Comparison of ENCODE assay signal across 23 mouse cellular contexts in genomic region chr5:119709826-119710559, GRCm38 (mm10). TPM values are rescaled to one million over a fixed set of nuclear protein-coding genes. Genes with fewer than 3 reads are reported as not detected.
DNase-seq lines count a peak whose midpoint lies in the region; ATAC-seq and TF ChIP-seq lines count a peak whose summit lies in the region.
"Had no signal": no experiment of that assay in that cellular context is flagged by ENCODE, and none has a peak within 500 bp of the region (broad histone marks: within the 10 kb centered on the region; RNA-seq: fewer than 3 reads in every experiment).

No protein-coding gene starts in this region.

- H3K27me3 ChIP-seq in hindbrain, embryonic 15.5 days = peaks cover 75% of the 10 kb centered on the region
- H3K27me3 ChIP-seq in hindbrain, embryonic 14.5 days (ENCODE audit: control insufficient read depth, insufficient read depth, low read length) = peaks cover 83% of the 10 kb centered on the region
- H3K27me3 ChIP-seq in midbrain, postnatal 0 days (ENCODE audit: insufficient read depth, low read length) = peaks cover 40% of the 10 kb centered on the region
- peaks cover 94% of the 10 kb centered on the region for H3K27me3 ChIP-seq in midbrain, embryonic 10.5 days (ENCODE audit: low read depth, poor library complexity, severe bottlenecking)
- H3K27me3 ChIP-seq in stomach, postnatal 0 days (ENCODE audit: control insufficient read depth, insufficient read depth, low read length) = no peaks in the 10 kb centered on the region; the same call in 1 of the 2 replicates

- TF ChIP-seq CTCF in midbrain, postnatal 0 days (IDR thresholded peaks at IDR 0.05) = no peak
- TF ChIP-seq CTCF in stomach, postnatal 0 days (IDR thresholded peaks at IDR 0.05; ENCODE audit: low read depth) = no peak

- peak overlapping the region; percentile 28; the same call in 1 of the 2 replicates for H3K4me2 ChIP-seq in hindbrain, embryonic 15.5 days
- no peak overlapping the region for H3K4me2 ChIP-seq in hindbrain, embryonic 14.5 days (replicated peaks)
- peak overlapping the region; percentile 10; the same call in 1 of the 2 replicates for H3K4me2 ChIP-seq in midbrain, postnatal 0 days (ENCODE audit: low read depth, low read length, poor library complexity, severe bottlenecking)
- no peak overlapping the region for H3K4me2 ChIP-seq in stomach, postnatal 0 days (replicated peaks; ENCODE audit: low read depth)
- H3K4me2 ChIP-seq: embryonic facial prominence, embryonic 12.5 days; heart, embryonic 15.5 days; liver, embryonic 13.5 days; midbrain, embryonic 13.5 days had no signal

- H3K4me1 ChIP-seq in hindbrain, embryonic 15.5 days (replicated peaks) = peaks cover 6% of the 10 kb centered on the region; the same call in 1 of the 2 replicates
- H3K4me1 ChIP-seq in hindbrain, embryonic 14.5 days (replicated peaks; ENCODE audit: control insufficient read depth, insufficient read depth, low read length) = no peaks in the 10 kb centered on the region
- no peaks in the 10 kb centered on the region for H3K4me1 ChIP-seq in midbrain, postnatal 0 days (ENCODE audit: insufficient read depth, low read length)
- peaks cover 16% of the 10 kb centered on the region for H3K4me1 ChIP-seq in midbrain, embryonic 10.5 days
- no peaks in the 10 kb centered on the region for H3K4me1 ChIP-seq in stomach, postnatal 0 days (replicated peaks; ENCODE audit: control insufficient read depth, insufficient read depth)
- H3K4me1 ChIP-seq: liver, embryonic 13.5 days had no signal

- no peak overlapping the region for H3K27ac ChIP-seq in hindbrain, embryonic 15.5 days (replicated peaks)
- no peak overlapping the region for H3K27ac ChIP-seq in hindbrain, embryonic 14.5 days
- no peak overlapping the region for H3K27ac ChIP-seq in midbrain, postnatal 0 days (ENCODE audit: low read depth, low read length)
- no peak overlapping the region for H3K27ac ChIP-seq in midbrain, embryonic 10.5 days (replicated peaks)
- H3K27ac ChIP-seq in stomach, postnatal 0 days (replicated peaks) = no peak overlapping the region
- H3K27ac ChIP-seq: embryonic facial prominence, embryonic 12.5 days; heart, adult 2 months; heart, embryonic 15.5 days; left cerebral cortex, adult 2 months; liver, embryonic 13.5 days; midbrain, embryonic 13.5 days had no signal

- WGBS in hindbrain, embryonic 15.5 days = 7% methylated on average over 18 of the region's 18 CpGs
- WGBS in hindbrain, embryonic 14.5 days = 8% methylated on average over 18 of the region's 18 CpGs
- 8% methylated on average over 18 of the region's 18 CpGs for WGBS in midbrain, postnatal 0 days
- WGBS in midbrain, embryonic 10.5 days = 9% methylated on average over 18 of the region's 18 CpGs
- 19% methylated on average over 18 of the region's 18 CpGs for WGBS in stomach, postnatal 0 days

- DNase-seq in hindbrain, embryonic 14.5 days (ENCODE audit: low spot score) = no peak
- no peak for DNase-seq in midbrain, postnatal 0 days (ENCODE audit: low spot score)
- no peak for DNase-seq in midbrain, embryonic 10.5 days (ENCODE audit: low spot score)
- peak; percentile 98 for DNase-seq in R1 (ENCODE audit: low read depth, low spot score)
- peak; percentile 26 for DNase-seq in stomach, postnatal 0 days (ENCODE audit: low spot score)
- no peak for DNase-seq in B cell, adult 2 months
- DNase-seq: adrenal gland, postnatal 36 days; cerebellum, adult 11 months; gastrocnemius, postnatal 25 days; heart, adult 2 months; kidney, adult 8-10 months; kidney, postnatal 10 days; liver, embryonic 13.5 days; lung, adult 2 months; lung, postnatal 14 days had no signal

- H3K9me3 ChIP-seq in hindbrain, embryonic 15.5 days = no peaks in the 10 kb centered on the region
- H3K9me3 ChIP-seq in hindbrain, embryonic 14.5 days (ENCODE audit: control insufficient read depth, low read length) = no peaks in the 10 kb centered on the region
- H3K9me3 ChIP-seq in midbrain, postnatal 0 days (ENCODE audit: low read length) = no peaks in the 10 kb centered on the region
- peaks cover 6% of the 10 kb centered on the region; the same call in 1 of the 2 replicates for H3K9me3 ChIP-seq in midbrain, embryonic 10.5 days (replicated peaks)
- no peaks in the 10 kb centered on the region for H3K9me3 ChIP-seq in stomach, postnatal 0 days (ENCODE audit: control insufficient read depth, low read length)
- H3K9me3 ChIP-seq: embryonic facial prominence, embryonic 12.5 days; heart, embryonic 15.5 days; liver, embryonic 13.5 days; midbrain, embryonic 13.5 days had no signal

- H3K4me3 ChIP-seq in hindbrain, embryonic 15.5 days = peak overlapping the region; percentile 15; the same call in 1 of the 2 replicates
- no peak overlapping the region for H3K4me3 ChIP-seq in hindbrain, embryonic 14.5 days (replicated peaks; ENCODE audit: low read length)
- peak overlapping the region; percentile 2; the same call in 1 of the 2 replicates for H3K4me3 ChIP-seq in midbrain, postnatal 0 days (ENCODE audit: low read depth, low read length)
- H3K4me3 ChIP-seq in midbrain, embryonic 10.5 days = no peak overlapping the region
- no peak overlapping the region for H3K4me3 ChIP-seq in stomach, postnatal 0 days (ENCODE audit: low read depth, low read length)
- H3K4me3 ChIP-seq: embryonic facial prominence, embryonic 12.5 days; heart, adult 2 months; heart, embryonic 15.5 days; left cerebral cortex, adult 2 months; liver, embryonic 13.5 days; midbrain, embryonic 13.5 days had no signal

- H3K9ac ChIP-seq in hindbrain, embryonic 15.5 days = no peak overlapping the region
- H3K9ac ChIP-seq in hindbrain, embryonic 14.5 days = no peak overlapping the region
- no peak overlapping the region for H3K9ac ChIP-seq in midbrain, postnatal 0 days (replicated peaks; ENCODE audit: low read length, poor library complexity, severe bottlenecking)
- no peak overlapping the region for H3K9ac ChIP-seq in stomach, postnatal 0 days (ENCODE audit: low read length)
- H3K9ac ChIP-seq: embryonic facial prominence, embryonic 12.5 days; heart, embryonic 15.5 days; liver, embryonic 13.5 days; midbrain, embryonic 13.5 days had no signal

- H3K36me3 ChIP-seq in hindbrain, embryonic 15.5 days = no peaks in the 10 kb centered on the region
- no peaks in the 10 kb centered on the region for H3K36me3 ChIP-seq in hindbrain, embryonic 14.5 days (replicated peaks; ENCODE audit: control insufficient read depth, insufficient read depth)
- H3K36me3 ChIP-seq in midbrain, postnatal 0 days (ENCODE audit: insufficient read depth, low read length) = no peaks in the 10 kb centered on the region
- H3K36me3 ChIP-seq in midbrain, embryonic 10.5 days = no peaks in the 10 kb centered on the region
- H3K36me3 ChIP-seq in stomach, postnatal 0 days (ENCODE audit: control insufficient read depth, insufficient read depth, low read length) = no peaks in the 10 kb centered on the region
- H3K36me3 ChIP-seq: embryonic facial prominence, embryonic 12.5 days; heart, embryonic 15.5 days; liver, embryonic 13.5 days; midbrain, embryonic 13.5 days had no signal

- no peak for ATAC-seq in hindbrain, embryonic 15.5 days (ENCODE audit: low FRiP score, low read depth)
- ATAC-seq in hindbrain, embryonic 14.5 days (ENCODE audit: low FRiP score) = no peak
- ATAC-seq in midbrain, postnatal 0 days (ENCODE audit: low FRiP score) = no peak
- 0 out of 2 replicates have a peak, but pooled peaks have one; percentile 18 for ATAC-seq in stomach, postnatal 0 days (ENCODE audit: low FRiP score, low TSS enrichment)
- ATAC-seq: forebrain, embryonic 16.5 days; inflammation-experienced regulatory T-cells, adult 6 months; midbrain, embryonic 13.5 days had no signal

- no peak for TF ChIP-seq EP300 in stomach, postnatal 0 days (optimal IDR thresholded peaks at IDR 0.05)

RNA-seq across cellular contexts. Expression of gene Tbx3, which starts 39.5 kb away (rescaled TPM):
- 4.0 and 5.0 TPM in 2 replicates for polyA plus RNA-seq in hindbrain, embryonic 15.5 days (2015; fragmentation: Nextera tagmentation; extraction: Ambion mirVana)
- 4.3 and 6.6 TPM in 2 replicates for polyA plus RNA-seq in hindbrain, embryonic 14.5 days (2014; fragmentation: Nextera tagmentation; extraction: Ambion mirVana)
- total RNA-seq in midbrain, postnatal 0 days (2014; rRNA removed) = 1.1 and 3.9 TPM in 2 replicates
- 2.0 and 4.0 TPM in 2 replicates for polyA plus RNA-seq in midbrain, postnatal 0 days (2015; fragmentation: Nextera tagmentation; extraction: Ambion mirVana)
- 3.9 and 7.2 TPM in 2 replicates for polyA plus RNA-seq in midbrain, embryonic 10.5 days (2016; fragmentation: Nextera tagmentation; extraction: Ambion mirVana)
- 6.8 and 7.5 TPM in 2 replicates for polyA plus RNA-seq in stomach, postnatal 0 days (2015; fragmentation: Nextera tagmentation; extraction: Ambion mirVana)
- total RNA-seq: megakaryocyte progenitor cell, adult 5-6 weeks had no signal

Comparison
In these comparisons a context has a peak if more than half of its experiments do, and no peak if none do; other contexts are left out.
1. H3K4me2 ChIP-seq: peak in hindbrain, embryonic 15.5 days (single experiment) and midbrain, postnatal 0 days (single experiment); none in hindbrain, embryonic 14.5 days (single experiment) and stomach, postnatal 0 days (single experiment).
2. H3K4me3 ChIP-seq: peak in hindbrain, embryonic 15.5 days (single experiment) and midbrain, postnatal 0 days (single experiment); none in hindbrain, embryonic 14.5 days (single experiment), midbrain, embryonic 10.5 days (single experiment) and stomach, postnatal 0 days (single experiment).
3. DNase-seq: peak in R1 (single experiment) and stomach, postnatal 0 days (single experiment); none in hindbrain, embryonic 14.5 days (single experiment), midbrain, postnatal 0 days (single experiment), midbrain, embryonic 10.5 days (single experiment) and B cell, adult 2 months (0 of 2).